8 mouse cellular contexts compared by ENCODE assay signal in the genomic region with DNA sequence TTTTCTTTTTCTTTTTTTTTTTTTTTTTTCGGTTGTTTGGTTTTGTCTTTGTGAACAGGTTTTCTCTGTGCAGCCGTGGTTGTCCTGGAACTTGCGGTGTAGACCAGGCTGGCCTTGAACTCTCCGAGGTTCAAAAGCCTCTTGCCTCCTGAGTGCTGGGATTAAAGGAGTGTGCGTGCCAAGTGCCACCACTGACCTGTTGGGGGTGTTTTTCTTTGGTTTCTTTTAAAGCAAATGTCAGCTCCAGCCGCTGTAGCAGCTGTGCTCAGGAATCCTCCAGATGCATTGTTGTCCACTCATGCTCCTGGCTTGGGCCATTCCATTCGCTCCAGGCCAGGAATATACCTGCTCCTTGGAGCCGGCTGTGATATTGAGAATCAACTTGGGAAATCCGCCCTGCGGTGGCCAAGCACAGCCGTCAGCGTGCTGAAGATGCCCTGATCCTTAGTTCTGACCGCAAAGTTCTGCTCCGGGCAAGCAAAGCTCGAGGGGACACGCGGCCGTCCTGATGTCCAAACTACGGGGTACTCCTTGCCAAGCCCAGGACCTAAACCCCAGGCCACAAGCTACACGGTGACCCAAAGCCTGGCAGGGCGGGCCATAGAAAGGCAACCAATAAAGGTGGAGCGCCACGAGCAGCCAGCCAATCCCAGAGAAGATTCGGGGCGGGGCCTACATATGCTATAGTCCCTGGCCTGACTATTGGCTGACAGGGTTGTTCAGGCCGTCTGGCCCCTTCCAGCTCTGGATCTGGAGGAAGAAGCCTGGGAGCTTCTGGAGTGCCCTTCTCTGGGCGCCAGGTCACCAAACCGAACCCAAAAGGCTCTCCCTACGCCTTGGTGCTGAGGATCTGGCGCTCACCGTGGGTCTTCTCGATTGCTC. TPM values are rescaled to one million over a fixed set of nuclear protein-coding genes. Genes with fewer than 3 reads are reported as not detected.
DNase-seq lines count a peak whose midpoint lies in the region; ATAC-seq and TF ChIP-seq lines count a peak whose summit lies in the region.

No protein-coding gene starts in this region.

- TF ChIP-seq CTCF in ES-Bruce4 (IDR thresholded peaks at IDR 0.05; ENCODE audit: low read depth, low read length), result no peak
- no peak for TF ChIP-seq CTCF in kidney, postnatal 0 days (IDR thresholded peaks at IDR 0.05; ENCODE audit: low read depth)

- no peaks in the 10 kb centered on the region for H3K4me1 ChIP-seq in ES-Bruce4 (ENCODE audit: control insufficient read depth, insufficient read depth, low read length)
- no peaks in the 10 kb centered on the region for H3K4me1 ChIP-seq in forebrain, embryonic 11.5 days (replicated peaks; ENCODE audit: control insufficient read depth, insufficient read depth, low read length)
- peaks cover 0 to 7% of the 10 kb centered on the region in 2 experiments; a peak in 2 of 4 replicates for H3K4me1 ChIP-seq in heart, embryonic 14.5 days (ENCODE audit: control insufficient read depth in 2 of 2, insufficient read depth in 2 of 2, low read length in 2 of 2)
- H3K4me1 ChIP-seq in kidney, postnatal 0 days (replicated peaks; ENCODE audit: insufficient read depth, low read length), result peaks cover 9% of the 10 kb centered on the region; the same call in 1 of the 2 replicates
- H3K4me1 ChIP-seq in liver, embryonic 13.5 days (replicated peaks), result peaks cover 5% of the 10 kb centered on the region
- H3K4me1 ChIP-seq in stomach, embryonic 14.5 days (ENCODE audit: control insufficient read depth, insufficient read depth, low read length), result 0 out of 2 replicates have a peak, but pooled peaks cover 4% of the 10 kb centered on the region

- no peak overlapping the region for H3K27ac ChIP-seq in ES-Bruce4 (ENCODE audit: insufficient read depth, low read length)
- H3K27ac ChIP-seq in forebrain, embryonic 11.5 days (ENCODE audit: low read depth, low read length), result no peak overlapping the region
- peak overlapping the region; percentile 58 to 75 for H3K27ac ChIP-seq in heart, embryonic 14.5 days (replicated peaks in 1 of 2; ENCODE audit: control insufficient read depth in 1 of 2, insufficient read depth in 1 of 2, low read depth in 2 of 2, low read length in 2 of 2)
- H3K27ac ChIP-seq in kidney, postnatal 0 days, result no peak overlapping the region
- no peak overlapping the region for H3K27ac ChIP-seq in liver, embryonic 13.5 days
- H3K27ac ChIP-seq in stomach, embryonic 14.5 days (ENCODE audit: low read length), result no peak overlapping the region

- no peak for TF ChIP-seq EP300 in ES-Bruce4 (IDR thresholded peaks at IDR 0.05; ENCODE audit: insufficient read depth, low read depth, low read length)

- H3K4me3 ChIP-seq in ES-Bruce4 (ENCODE audit: low read depth, low read length), result peak overlapping the region; percentile 43
- H3K4me3 ChIP-seq in forebrain, embryonic 11.5 days (ENCODE audit: low read depth, low read length), result peak overlapping the region; percentile 21; the same call in 1 of the 2 replicates
- peak overlapping the region; percentile 37 to 46 for H3K4me3 ChIP-seq in heart, embryonic 14.5 days (ENCODE audit: control insufficient read depth in 1 of 2, insufficient read depth in 1 of 2, low read depth in 1 of 2, low read length in 2 of 2)
- H3K4me3 ChIP-seq in kidney, postnatal 0 days (replicated peaks; ENCODE audit: low read depth, low read length), result peak overlapping the region; percentile 14; the same call in 1 of the 2 replicates
- H3K4me3 ChIP-seq in liver, embryonic 13.5 days (replicated peaks), result peak overlapping the region; percentile 56
- peak overlapping the region; percentile 24; the same call in 1 of the 2 replicates for H3K4me3 ChIP-seq in stomach, embryonic 14.5 days (ENCODE audit: low read depth, low read length)

- H3K27me3 ChIP-seq in ES-Bruce4 (ENCODE audit: control insufficient read depth, insufficient read depth, low read length, poor library complexity, severe bottlenecking), result no peaks in the 10 kb centered on the region
- no peaks in the 10 kb centered on the region for H3K27me3 ChIP-seq in forebrain, embryonic 11.5 days (ENCODE audit: control insufficient read depth, insufficient read depth, low read length)
- H3K27me3 ChIP-seq in heart, embryonic 14.5 days (ENCODE audit: control insufficient read depth, insufficient read depth, low read length), result no peaks in the 10 kb centered on the region
- no peaks in the 10 kb centered on the region for H3K27me3 ChIP-seq in kidney, postnatal 0 days (ENCODE audit: insufficient read depth, low read length)
- no peaks in the 10 kb centered on the region for H3K27me3 ChIP-seq in liver, embryonic 13.5 days
- no peaks in the 10 kb centered on the region for H3K27me3 ChIP-seq in stomach, embryonic 14.5 days (ENCODE audit: control insufficient read depth, insufficient read depth, low read length)

- no peak for TF ChIP-seq POLR2A in ES-Bruce4 (IDR thresholded peaks at IDR 0.05; ENCODE audit: insufficient read depth, low read length)

- WGBS in forebrain, embryonic 11.5 days, result 73% methylated on average over 32 of the region's 32 CpGs
- WGBS in heart, embryonic 14.5 days, result 51% methylated on average over 32 of the region's 32 CpGs
- WGBS in kidney, postnatal 0 days, result 69% methylated on average over 32 of the region's 32 CpGs
- WGBS in liver, embryonic 13.5 days (ENCODE audit: insufficient replicate concordance), result 43% methylated on average over 32 of the region's 32 CpGs
- 61% methylated on average over 32 of the region's 32 CpGs for WGBS in stomach, embryonic 14.5 days

- peak; percentile 79 for DNase-seq in c-Kit-positive CD71-positive TER-119-positive erythroid progenitor cells, embryonic 14.5 days (ENCODE audit: low spot score)
- peak; percentile 73 for DNase-seq in forebrain, embryonic 11.5 days (ENCODE audit: low spot score)
- peak; percentile 76 for DNase-seq in kidney, postnatal 0 days (ENCODE audit: low spot score)
- peak; percentile 89 for DNase-seq in liver, embryonic 13.5 days
- peak; percentile 80 for DNase-seq in naive thymus-derived CD4-positive, alpha-beta T cell, adult 2 months (ENCODE audit: low read depth)

- H3K4me2 ChIP-seq in forebrain, embryonic 11.5 days (ENCODE audit: low read depth, low read length, severe bottlenecking), result peak overlapping the region; percentile 36; the same call in 1 of the 2 replicates
- H3K4me2 ChIP-seq in heart, embryonic 14.5 days (ENCODE audit: low read length), result peak overlapping the region; percentile 56
- H3K4me2 ChIP-seq in kidney, postnatal 0 days (ENCODE audit: low read length), result peak overlapping the region; percentile 44
- peak overlapping the region; percentile 72 for H3K4me2 ChIP-seq in liver, embryonic 13.5 days
- H3K4me2 ChIP-seq in stomach, embryonic 14.5 days (replicated peaks; ENCODE audit: low read depth, low read length), result 0 out of 2 replicates have a peak overlapping the region, but pooled peaks have one; percentile 3

- ATAC-seq in forebrain, embryonic 11.5 days (replicated peaks; ENCODE audit: low FRiP score), result peak; percentile 89
- peak; percentile 87 for ATAC-seq in heart, embryonic 14.5 days (ENCODE audit: insufficient number of reproducible peaks, insufficient read depth, low FRiP score, low read depth)
- ATAC-seq in kidney, postnatal 0 days (replicated peaks; ENCODE audit: low FRiP score, low read depth), result peak; percentile 90
- peak; percentile 99 for ATAC-seq in liver, embryonic 13.5 days (ENCODE audit: low read depth)
- ATAC-seq in stomach, embryonic 14.5 days (ENCODE audit: insufficient number of reproducible peaks, insufficient read depth, low FRiP score, low read depth), result peak; percentile 92

- H3K9me3 ChIP-seq in ES-Bruce4 (replicated peaks; ENCODE audit: control insufficient read depth, insufficient read depth, low read length, poor library complexity, severe bottlenecking), result no peaks in the 10 kb centered on the region; the same call in 1 of the 2 replicates
- H3K9me3 ChIP-seq in forebrain, embryonic 11.5 days (ENCODE audit: control insufficient read depth, low read length), result no peaks in the 10 kb centered on the region
- H3K9me3 ChIP-seq in heart, embryonic 14.5 days (ENCODE audit: control insufficient read depth, low read length), result no peaks in the 10 kb centered on the region
- H3K9me3 ChIP-seq in kidney, postnatal 0 days (replicated peaks; ENCODE audit: low read length), result no peaks in the 10 kb centered on the region
- no peaks in the 10 kb centered on the region for H3K9me3 ChIP-seq in liver, embryonic 13.5 days (replicated peaks)
- no peaks in the 10 kb centered on the region for H3K9me3 ChIP-seq in stomach, embryonic 14.5 days (ENCODE audit: control insufficient read depth, low read depth, low read length)

- H3K36me3 ChIP-seq in ES-Bruce4 (ENCODE audit: control insufficient read depth, insufficient read depth, low read length, poor library complexity, severe bottlenecking), result no peaks in the 10 kb centered on the region
- no peaks in the 10 kb centered on the region for H3K36me3 ChIP-seq in forebrain, embryonic 11.5 days (ENCODE audit: control insufficient read depth, insufficient read depth, low read length)
- no peaks in the 10 kb centered on the region for H3K36me3 ChIP-seq in heart, embryonic 14.5 days (ENCODE audit: control insufficient read depth, insufficient read depth, low read length)
- no peaks in the 10 kb centered on the region for H3K36me3 ChIP-seq in kidney, postnatal 0 days (ENCODE audit: insufficient read depth, low read length)
- no peaks in the 10 kb centered on the region for H3K36me3 ChIP-seq in liver, embryonic 13.5 days
- no peaks in the 10 kb centered on the region for H3K36me3 ChIP-seq in stomach, embryonic 14.5 days (ENCODE audit: control insufficient read depth, insufficient read depth, low read length)

- H3K9ac ChIP-seq in ES-Bruce4 (ENCODE audit: low read depth, poor library complexity, severe bottlenecking), result no peak overlapping the region
- peak overlapping the region; percentile 12; the same call in 1 of the 2 replicates for H3K9ac ChIP-seq in forebrain, embryonic 11.5 days (ENCODE audit: low read length)
- H3K9ac ChIP-seq in heart, embryonic 14.5 days (ENCODE audit: low read length), result peak overlapping the region; percentile 67
- 0 out of 2 replicates have a peak overlapping the region, but pooled peaks have one; percentile 27 for H3K9ac ChIP-seq in kidney, postnatal 0 days (ENCODE audit: low read depth, low read length)
- H3K9ac ChIP-seq in liver, embryonic 13.5 days, result peak overlapping the region; percentile 61
- no peak overlapping the region for H3K9ac ChIP-seq in stomach, embryonic 14.5 days (replicated peaks; ENCODE audit: low read depth, low read length)

RNA-seq across cellular contexts. Expression of gene Usp46, which starts 58.0 kb away (rescaled TPM):
- 46.3 and 52.4 TPM in 2 replicates for polyA plus RNA-seq in ES-Bruce4 (2011; ENCODE audit: insufficient read depth, insufficient read length, low read depth, missing spikeins)
- polyA plus RNA-seq in forebrain, embryonic 11.5 days (2014; fragmentation: Nextera tagmentation; extraction: Ambion mirVana), result 33.5 and 36.2 TPM in 2 replicates
- 35.2 and 37.1 TPM in 2 replicates for polyA plus RNA-seq in heart, embryonic 14.5 days (2014; fragmentation: Nextera tagmentation; extraction: Ambion mirVana)
- 20.4 and 21.3 TPM in 2 replicates for polyA plus RNA-seq in kidney, postnatal 0 days (2015; fragmentation: Nextera tagmentation; extraction: Ambion mirVana)
- polyA plus RNA-seq in liver, embryonic 13.5 days (2015; fragmentation: Nextera tagmentation; extraction: Ambion mirVana), result 23.4 and 30.3 TPM in 2 replicates
- polyA plus RNA-seq in stomach, embryonic 14.5 days (2014; fragmentation: Nextera tagmentation; extraction: Ambion mirVana), result 41.6 and 48.1 TPM in 2 replicates

Comparison
In these comparisons a context has a peak if more than half of its experiments do, and no peak if none do; other contexts are left out.
1. H3K27ac ChIP-seq: peak in heart, embryonic 14.5 days (2 of 2); none in ES-Bruce4 (single experiment), forebrain, embryonic 11.5 days (single experiment), kidney, postnatal 0 days (single experiment), liver, embryonic 13.5 days (single experiment) and stomach, embryonic 14.5 days (single experiment).
2. H3K9ac ChIP-seq: peak in forebrain, embryonic 11.5 days (single experiment), heart, embryonic 14.5 days (single experiment), kidney, postnatal 0 days (single experiment) and liver, embryonic 13.5 days (single experiment); none in ES-Bruce4 (single experiment) and stomach, embryonic 14.5 days (single experiment).
3. H3K4me2 ChIP-seq: peak in every context shown above with its lines; median percentile 72 in liver, embryonic 13.5 days; 56 in heart, embryonic 14.5 days; 44 in kidney, postnatal 0 days; 36 in forebrain, embryonic 11.5 days; 3 in stomach, embryonic 14.5 days.
4. Peak in every context shown above with its lines, with median percentiles within 50 percentile points of each other: H3K4me3 ChIP-seq, DNase-seq and ATAC-seq.